Mouse (Mus musculus) ES-E14 (cell line): Measurements from ENCODE around the gene Apol7a. TPM values are rescaled to one million over a fixed set of nuclear protein-coding genes. Genes with fewer than 3 reads are reported as not detected.

Source experiments
- DNase-seq: peaks from one replicate; pipeline ENCODE4 v3.0.0-alpha.2; 2013; ENCODE audit warnings: low read depth, low spot score
- H3K27ac ChIP-seq: 2 replicates; pipeline ENCODE4 v1.5.1; 2012; ENCODE audit warnings: low read depth, mild to moderate bottlenecking, low read length, moderate library complexity, mixed read lengths; ENCODE audit not compliant: poor library complexity, insufficient read depth, severe bottlenecking
- H3K36me3 ChIP-seq: 2 replicates; pipeline ENCODE4 v1.6.1; 2012; ENCODE audit warnings: mild to moderate bottlenecking, low read length, moderate library complexity, mixed read lengths; ENCODE audit not compliant: control insufficient read depth, poor library complexity, insufficient read depth, severe bottlenecking
- H3K4me1 ChIP-seq, 2 experiments: fragments of 150-350 bp in 1 of 2; sonication (generic) in 1 of 2; 2 replicates each; pipeline ENCODE4 v1.6.1; 2012; ENCODE audit warnings: low read length in 2 of 2, mild to moderate bottlenecking in 1 of 2, mixed read lengths in 1 of 2; ENCODE audit not compliant: control insufficient read depth in 2 of 2, insufficient read depth in 2 of 2, poor library complexity in 1 of 2
- H3K4me3 ChIP-seq, 2 experiments: fragments of 150-350 bp in 1 of 2; sonication (generic) in 1 of 2; 2 replicates each; pipeline ENCODE4 v1.5.1; 2012; ENCODE audit warnings: low read length in 2 of 2, low read depth in 1 of 2, mild to moderate bottlenecking in 1 of 2, mixed read lengths in 1 of 2; ENCODE audit not compliant: insufficient read depth in 1 of 2, poor library complexity in 1 of 2, severe bottlenecking in 1 of 2
- H3K9ac ChIP-seq: 2 replicates; pipeline ENCODE4 v1.6.1; 2012; ENCODE audit warnings: low read depth, mild to moderate bottlenecking, low read length, mixed read lengths; ENCODE audit not compliant: poor library complexity, insufficient read depth, severe bottlenecking
- H3K9me3 ChIP-seq: fragments of 150-350 bp; sonication (generic); 2 replicates; pipeline ENCODE4 v1.6.1; 2012; ENCODE audit warnings: low read depth, mild to moderate bottlenecking, low read length; ENCODE audit not compliant: control insufficient read depth, insufficient read depth
- CHD2 ChIP-seq: IDR thresholded peaks from 2 replicates; pipeline ENCODE4 v1.6.1; 2014; ENCODE audit warnings: mild to moderate bottlenecking, low read depth, low read length, inconsistent platforms
- HCFC1 ChIP-seq: IDR thresholded peaks from 2 replicates; pipeline ENCODE4 v1.6.1; 2012; ENCODE audit warnings: low read length, inconsistent platforms, borderline replicate concordance; ENCODE audit not compliant: insufficient read depth
- MAFK ChIP-seq: IDR thresholded peaks from 2 replicates; pipeline ENCODE4 v1.6.1; 2014; ENCODE audit warnings: mild to moderate bottlenecking, low read depth, low read length, inconsistent platforms; ENCODE audit not compliant: insufficient read depth
- ZC3H11A ChIP-seq: IDR thresholded peaks from 2 replicates; pipeline ENCODE4 v1.6.1; 2012; ENCODE audit warnings: low read depth, mild to moderate bottlenecking, inconsistent platforms, low read length, borderline replicate concordance
- ZNF384 ChIP-seq: IDR thresholded peaks from 2 replicates; pipeline ENCODE4 v1.6.1; 2012; ENCODE audit warnings: low read depth, low read length, inconsistent platforms
- in situ Hi-C, 2 experiments: fragments of 600-800 bp; cut with MboI; formaldehyde crosslinking; loops; one replicate each; pipeline ENCODE4 v1.15.1; 2025; ENCODE audit warnings: low sequenced_read_pairs in 2 of 2, inconsistent platforms in 1 of 2; ENCODE audit not compliant: unreplicated experiment in 2 of 2
- total RNA-seq: library from RNA; depleted of rRNA; stranded (reverse); fragments of 300-350 nt; gene quantifications from 2 replicates; pipeline ENCODE4 v1.2.3, GENCODE M21; 2012

Apol7a gene
- total RNA-seq, 1 experiment: 0.27 TPM

GRCm38 (mm10) chr15:77359905-77360304 is 39.0 kb downstream of the Apol7a start:
- Histone ChIP-seq H3K36me3 (no peaks in the 10 kb centered on the region), H3K27ac (peak overlapping the region; percentile 80; the same call in 1 of the 2 replicates), H3K9ac (peak overlapping the region; percentile 22; the same call in 1 of the 2 replicates), H3K4me1 (peaks cover 18 to 27% of the 10 kb centered on the region in 2 experiments), H3K9me3 (no peaks in the 10 kb centered on the region), H3K4me3 (no peak overlapping the region)
- DNase-seq: no peak
- peak; percentile 88 for TF ChIP-seq MAFK
- TF ChIP-seq HCFC1: no peak
- TF ChIP-seq ZC3H11A: no peak
- in situ Hi-C loops: loop anchor here in 1 of 2 experiments (25.0 kb wide), 1 partner anchor 398 kb away; no protein-coding TSS in a partner anchor

DNA sequence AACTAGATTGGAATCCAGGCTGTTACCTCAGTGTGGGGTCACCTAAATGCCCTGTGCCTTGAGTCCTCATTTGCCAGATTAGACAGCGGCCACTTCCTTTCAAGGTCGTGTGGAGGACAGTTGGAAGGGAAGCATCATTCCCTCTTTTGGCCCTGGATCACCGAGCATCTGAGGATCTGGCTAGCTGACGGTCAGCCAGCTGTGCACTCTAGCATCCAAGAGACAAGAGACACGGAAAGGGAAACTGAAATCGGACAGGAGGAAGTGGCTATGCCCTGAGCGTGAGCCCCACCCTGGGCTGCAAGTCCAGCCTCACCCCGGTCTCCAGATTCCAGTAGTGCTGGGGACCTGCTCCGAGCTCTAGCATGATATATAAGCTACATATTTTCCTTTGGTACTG is 39.4 kb downstream of the Apol7a start:
- Histone ChIP-seq H3K9ac (peak overlapping the region; percentile 22; the same call in 1 of the 2 replicates), H3K9me3 (no peaks in the 10 kb centered on the region), H3K4me3 (peak overlapping the region; percentile 20 to 85; a peak in 2 of 4 replicates), H3K27ac (peak overlapping the region; percentile 80), H3K4me1 (peaks cover 18 to 31% of the 10 kb centered on the region in 2 experiments), H3K36me3 (no peaks in the 10 kb centered on the region)
- TF ChIP-seq MAFK (no peak), ZC3H11A (no peak), HCFC1 (no peak), ZNF384 (no peak), CHD2 (no peak)
- in situ Hi-C loops: loop anchor here in 1 of 2 experiments (25.0 kb wide), 1 partner anchor 397 kb away; no protein-coding TSS in a partner anchor
- no peak for DNase-seq

GRCm38 (mm10) chr15:77359084-77359483 is 39.8 kb downstream of the Apol7a start:
- H3K36me3 ChIP-seq: no peaks in the 10 kb centered on the region
- peaks cover 17 to 29% of the 10 kb centered on the region in 2 experiments for H3K4me1 ChIP-seq
- DNase-seq: no peak
- H3K4me3 ChIP-seq: peak overlapping the region; percentile 63 to 85
- in situ Hi-C loops: loop anchor here in 1 of 2 experiments (25.0 kb wide), 1 partner anchor 397 kb away; no protein-coding TSS in a partner anchor
- H3K27ac ChIP-seq: peak overlapping the region; percentile 80
- peak overlapping the region; percentile 54; the same call in 1 of the 2 replicates for H3K9ac ChIP-seq
- no peak for TF ChIP-seq ZC3H11A
- no peak for TF ChIP-seq CHD2
- TF ChIP-seq HCFC1: no peak
- TF ChIP-seq MAFK: no peak
- H3K9me3 ChIP-seq: no peaks in the 10 kb centered on the region

DNA sequence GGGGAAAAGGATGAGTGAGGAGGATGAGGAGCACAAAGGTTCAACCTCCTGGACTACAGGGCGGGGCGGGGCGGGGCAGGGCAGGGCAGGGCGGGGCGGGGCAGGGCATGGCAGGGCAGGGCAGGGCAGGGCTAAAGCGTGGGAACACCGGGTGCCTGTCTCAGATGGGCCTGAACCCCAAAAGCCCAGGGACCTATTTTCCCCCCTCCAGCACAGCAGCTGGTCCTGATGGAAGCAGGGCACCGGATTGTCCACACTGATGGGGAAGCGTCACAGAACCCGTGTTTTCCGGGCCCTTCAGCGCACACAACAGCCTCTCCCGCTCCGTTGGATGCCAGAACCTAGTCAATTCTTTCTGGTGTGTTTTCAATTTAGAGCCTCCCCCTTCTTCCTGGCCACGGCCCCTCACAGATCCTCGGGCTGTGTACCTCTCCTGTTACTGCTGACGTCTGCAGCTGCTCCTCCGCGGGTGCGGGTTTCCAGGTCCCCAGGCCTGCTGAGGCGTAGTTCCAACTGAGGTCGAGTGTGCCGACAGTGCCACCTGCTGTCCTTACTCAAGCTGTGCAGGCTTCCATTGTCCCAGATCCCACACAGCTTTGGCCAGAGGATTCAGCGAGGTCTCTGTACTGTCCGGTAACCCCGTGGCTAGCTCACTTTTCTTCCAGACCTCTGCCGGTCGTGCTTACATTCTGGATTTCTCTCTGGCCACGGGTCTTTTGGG is 40.4 kb downstream of the Apol7a start:
- Histone ChIP-seq H3K27ac (peak overlapping the region; percentile 95), H3K4me3 (peak overlapping the region; percentile 69 to 85), H3K4me1 (peaks cover 20 to 28% of the 10 kb centered on the region in 2 experiments), H3K9me3 (no peaks in the 10 kb centered on the region), H3K36me3 (no peaks in the 10 kb centered on the region), H3K9ac (peak overlapping the region; percentile 72)
- no peak for DNase-seq
- in situ Hi-C loops: loop anchor here in 1 of 2 experiments (25.0 kb wide), 1 partner anchor 396 kb away; no protein-coding TSS in a partner anchor
- TF ChIP-seq HCFC1 (no peak), MAFK (peak; percentile 90), CHD2 (no peak), ZC3H11A (peak; percentile 98), ZNF384 (0 out of 2 replicates have a peak, but pooled peaks have one; percentile 36)
